Comparison of ENCODE assay signal across 14 mouse cellular contexts in genomic region chr8:80263468-80263945, GRCm38 (mm10).
DNase-seq lines count a peak whose midpoint lies in the region; ATAC-seq and TF ChIP-seq lines count a peak whose summit lies in the region.
"Had no signal": no experiment of that assay in that cellular context is flagged by ENCODE, and none has a peak within 500 bp of the region (broad histone marks: within the 10 kb centered on the region; RNA-seq: fewer than 3 reads in every experiment).

No protein-coding gene starts in this region.

- TF ChIP-seq EP300 in stomach, postnatal 0 days (optimal IDR thresholded peaks at IDR 0.05) = peak; percentile 76

- 19% methylated on average over 11 of the region's 11 CpGs for WGBS in forebrain, embryonic 15.5 days
- WGBS in forebrain, embryonic 10.5 days = 76% methylated on average over 11 of the region's 11 CpGs
- WGBS in neural tube, embryonic 11.5 days = 30% methylated on average over 11 of the region's 11 CpGs
- 7% methylated on average over 11 of the region's 11 CpGs for WGBS in limb, embryonic 13.5 days
- 55% methylated on average over 11 of the region's 11 CpGs for WGBS in stomach, postnatal 0 days

- TF ChIP-seq CTCF in stomach, postnatal 0 days (IDR thresholded peaks at IDR 0.05; ENCODE audit: low read depth) = no peak

- no peaks in the 10 kb centered on the region for H3K9me3 ChIP-seq in forebrain, embryonic 15.5 days
- H3K9me3 ChIP-seq in forebrain, embryonic 10.5 days = no peaks in the 10 kb centered on the region
- H3K9me3 ChIP-seq in neural tube, embryonic 11.5 days (ENCODE audit: control insufficient read depth, low read length) = no peaks in the 10 kb centered on the region
- no peaks in the 10 kb centered on the region for H3K9me3 ChIP-seq in limb, embryonic 13.5 days
- no peaks in the 10 kb centered on the region for H3K9me3 ChIP-seq in stomach, postnatal 0 days (ENCODE audit: control insufficient read depth, low read length)
- H3K9me3 ChIP-seq: heart, embryonic 10.5 days; limb, embryonic 15.5 days; megakaryocyte, embryonic 14.5 days had no signal

- H3K27ac ChIP-seq in forebrain, embryonic 15.5 days (replicated peaks) = no peak overlapping the region
- H3K27ac ChIP-seq in forebrain, embryonic 10.5 days = no peak overlapping the region
- no peak overlapping the region for H3K27ac ChIP-seq in neural tube, embryonic 11.5 days (ENCODE audit: low read depth, low read length)
- H3K27ac ChIP-seq in limb, embryonic 13.5 days = peak overlapping the region; percentile 52; the same call in 1 of the 2 replicates
- no peak overlapping the region for H3K27ac ChIP-seq in stomach, postnatal 0 days (replicated peaks)
- H3K27ac ChIP-seq: heart, embryonic 10.5 days; layer of hippocampus, adult 2 months; limb, embryonic 15.5 days had no signal

- 0 out of 2 replicates have a peak overlapping the region, but pooled peaks have one; percentile 6 for H3K4me2 ChIP-seq in forebrain, embryonic 15.5 days (replicated peaks)
- H3K4me2 ChIP-seq in neural tube, embryonic 11.5 days (ENCODE audit: low read depth) = no peak overlapping the region
- H3K4me2 ChIP-seq in limb, embryonic 13.5 days (replicated peaks) = peak overlapping the region; percentile 44
- no peak overlapping the region for H3K4me2 ChIP-seq in stomach, postnatal 0 days (replicated peaks; ENCODE audit: low read depth)
- H3K4me2 ChIP-seq: limb, embryonic 15.5 days had no signal

- 0 out of 2 replicates have a peak, but pooled peaks have one; percentile 46 for ATAC-seq in forebrain, embryonic 15.5 days (replicated peaks)
- ATAC-seq in neural tube, embryonic 11.5 days (ENCODE audit: insufficient read depth, low FRiP score, low TSS enrichment) = peak; percentile 42; the same call in 1 of the 2 replicates
- peak; percentile 40 for ATAC-seq in limb, embryonic 13.5 days (ENCODE audit: low FRiP score, low read depth)
- peak; percentile 54; the same call in 1 of the 2 replicates for ATAC-seq in stomach, postnatal 0 days (ENCODE audit: low FRiP score, low TSS enrichment)
- ATAC-seq: intestine, postnatal 0 days had no signal

- no peak overlapping the region for H3K9ac ChIP-seq in forebrain, embryonic 15.5 days (replicated peaks)
- H3K9ac ChIP-seq in neural tube, embryonic 11.5 days (ENCODE audit: low read length) = no peak overlapping the region
- H3K9ac ChIP-seq in limb, embryonic 13.5 days = no peak overlapping the region
- no peak overlapping the region for H3K9ac ChIP-seq in stomach, postnatal 0 days (ENCODE audit: low read length)
- H3K9ac ChIP-seq: limb, embryonic 15.5 days had no signal

- no peak for DNase-seq in forebrain, embryonic 10.5 days (ENCODE audit: extremely low spot score, low spot score)
- no peak for DNase-seq in neural tube, embryonic 11.5 days (ENCODE audit: low spot score)
- no peak for DNase-seq in neural tube, embryonic 10.5 days (ENCODE audit: extremely low spot score, low spot score)
- DNase-seq in stomach, postnatal 0 days (ENCODE audit: low spot score) = no peak
- DNase-seq in thymus, postnatal 36 days = no peak
- DNase-seq in layer of hippocampus, postnatal 36 days = no peak
- DNase-seq: B cell, adult 2 months had no signal

- H3K27me3 ChIP-seq in forebrain, embryonic 15.5 days = no peaks in the 10 kb centered on the region
- no peaks in the 10 kb centered on the region for H3K27me3 ChIP-seq in forebrain, embryonic 10.5 days (ENCODE audit: poor library complexity, severe bottlenecking)
- H3K27me3 ChIP-seq in neural tube, embryonic 11.5 days (ENCODE audit: control insufficient read depth, insufficient read depth, low read length) = no peaks in the 10 kb centered on the region
- peaks cover 11% of the 10 kb centered on the region for H3K27me3 ChIP-seq in limb, embryonic 13.5 days
- H3K27me3 ChIP-seq in stomach, postnatal 0 days (ENCODE audit: control insufficient read depth, insufficient read depth, low read length) = no peaks in the 10 kb centered on the region
- H3K27me3 ChIP-seq: limb, embryonic 15.5 days; megakaryocyte, embryonic 14.5 days had no signal

- peaks cover 6% of the 10 kb centered on the region for H3K4me1 ChIP-seq in forebrain, embryonic 15.5 days
- peaks cover 5% of the 10 kb centered on the region; the same call in 1 of the 2 replicates for H3K4me1 ChIP-seq in forebrain, embryonic 10.5 days
- no peaks in the 10 kb centered on the region for H3K4me1 ChIP-seq in neural tube, embryonic 11.5 days (ENCODE audit: control insufficient read depth, insufficient read depth, low read length)
- H3K4me1 ChIP-seq in limb, embryonic 13.5 days = peaks cover 19% of the 10 kb centered on the region
- no peaks in the 10 kb centered on the region for H3K4me1 ChIP-seq in stomach, postnatal 0 days (replicated peaks; ENCODE audit: control insufficient read depth, insufficient read depth)
- H3K4me1 ChIP-seq: heart, embryonic 10.5 days; megakaryocyte, embryonic 14.5 days had no signal

- no peak overlapping the region for H3K4me3 ChIP-seq in forebrain, embryonic 15.5 days
- no peak overlapping the region for H3K4me3 ChIP-seq in forebrain, embryonic 10.5 days
- H3K4me3 ChIP-seq in neural tube, embryonic 11.5 days (ENCODE audit: low read depth, low read length) = no peak overlapping the region
- H3K4me3 ChIP-seq in limb, embryonic 13.5 days = no peak overlapping the region
- H3K4me3 ChIP-seq in stomach, postnatal 0 days (ENCODE audit: low read depth, low read length) = no peak overlapping the region
- H3K4me3 ChIP-seq: heart, embryonic 10.5 days; layer of hippocampus, adult 2 months; limb, embryonic 15.5 days; megakaryocyte, embryonic 14.5 days had no signal

- no peaks in the 10 kb centered on the region for H3K36me3 ChIP-seq in forebrain, embryonic 15.5 days
- no peaks in the 10 kb centered on the region for H3K36me3 ChIP-seq in forebrain, embryonic 10.5 days (replicated peaks)
- H3K36me3 ChIP-seq in neural tube, embryonic 11.5 days (ENCODE audit: control insufficient read depth, insufficient read depth, low read length) = no peaks in the 10 kb centered on the region
- no peaks in the 10 kb centered on the region for H3K36me3 ChIP-seq in limb, embryonic 13.5 days
- no peaks in the 10 kb centered on the region for H3K36me3 ChIP-seq in stomach, postnatal 0 days (ENCODE audit: control insufficient read depth, insufficient read depth, low read length)
- H3K36me3 ChIP-seq: heart, embryonic 10.5 days; limb, embryonic 15.5 days had no signal

Comparison
In these comparisons a context has a peak if more than half of its experiments do, and no peak if none do; other contexts are left out.
1. H3K4me2 ChIP-seq: peak in forebrain, embryonic 15.5 days (single experiment) and limb, embryonic 13.5 days (single experiment); none in neural tube, embryonic 11.5 days (single experiment) and stomach, postnatal 0 days (single experiment).
2. Peak in every context shown above with its lines, with median percentiles within 50 percentile points of each other: ATAC-seq.